Mouse (Mus musculus) embryonic facial prominence, embryonic 10.5 days (tissue): Measurements from ENCODE around the gene Gm44965. TPM values are rescaled to one million over a fixed set of nuclear protein-coding genes. Genes with fewer than 3 reads are reported as not detected.

Experiments used
- DNase-seq: peaks from one replicate; pipeline ENCODE4 v3.0.0-alpha.2; 2017; ENCODE audit warnings: low spot score
- H3K27ac ChIP-seq: fragments of 300-500 bp; sonication (generic); replicated peaks from 2 replicates; pipeline ENCODE4 v1.5.1; 2016; ENCODE audit warnings: mild to moderate bottlenecking
- H3K27me3 ChIP-seq: fragments of 300-500 bp; sonication (generic); replicated peaks from 2 replicates; pipeline ENCODE4 v1.6.1; 2016; ENCODE audit warnings: low read depth, mild to moderate bottlenecking; ENCODE audit not compliant: poor library complexity, severe bottlenecking
- H3K36me3 ChIP-seq: fragments of 300-500 bp; sonication (generic); replicated peaks from 2 replicates; pipeline ENCODE4 v1.6.1; 2016; ENCODE audit warnings: mild to moderate bottlenecking, moderate library complexity
- H3K4me1 ChIP-seq: fragments of 300-500 bp; sonication (generic); 2 replicates; pipeline ENCODE4 v1.6.1; 2016
- H3K4me3 ChIP-seq: fragments of 300-500 bp; sonication (generic); 2 replicates; pipeline ENCODE4 v1.5.1; 2016; ENCODE audit warnings: mild to moderate bottlenecking, moderate library complexity
- H3K9me3 ChIP-seq: fragments of 300-500 bp; sonication (generic); 2 replicates; pipeline ENCODE4 v1.6.1; 2016; ENCODE audit warnings: mild to moderate bottlenecking
- WGBS: fragments of 180-500 bp; shearing (Covaris S2); methylation state at CpG from one replicate; pipeline ENCODE4 v1.1.7; 2016; 5-methylcytosine and 5-hydroxymethylcytosine counted together
- polyA plus RNA-seq: library from polyadenylated mRNA; unstranded; fragments of >200 nt; fragmentation: Nextera tagmentation; extraction: Ambion mirVana; gene quantifications from 2 replicates; pipeline ENCODE4 v1.2.1, GENCODE M21; 2016

Gene Gm44965
- polyA plus RNA-seq: 0.91 TPM in 1 of 2 replicates, not detected in the other

DNA sequence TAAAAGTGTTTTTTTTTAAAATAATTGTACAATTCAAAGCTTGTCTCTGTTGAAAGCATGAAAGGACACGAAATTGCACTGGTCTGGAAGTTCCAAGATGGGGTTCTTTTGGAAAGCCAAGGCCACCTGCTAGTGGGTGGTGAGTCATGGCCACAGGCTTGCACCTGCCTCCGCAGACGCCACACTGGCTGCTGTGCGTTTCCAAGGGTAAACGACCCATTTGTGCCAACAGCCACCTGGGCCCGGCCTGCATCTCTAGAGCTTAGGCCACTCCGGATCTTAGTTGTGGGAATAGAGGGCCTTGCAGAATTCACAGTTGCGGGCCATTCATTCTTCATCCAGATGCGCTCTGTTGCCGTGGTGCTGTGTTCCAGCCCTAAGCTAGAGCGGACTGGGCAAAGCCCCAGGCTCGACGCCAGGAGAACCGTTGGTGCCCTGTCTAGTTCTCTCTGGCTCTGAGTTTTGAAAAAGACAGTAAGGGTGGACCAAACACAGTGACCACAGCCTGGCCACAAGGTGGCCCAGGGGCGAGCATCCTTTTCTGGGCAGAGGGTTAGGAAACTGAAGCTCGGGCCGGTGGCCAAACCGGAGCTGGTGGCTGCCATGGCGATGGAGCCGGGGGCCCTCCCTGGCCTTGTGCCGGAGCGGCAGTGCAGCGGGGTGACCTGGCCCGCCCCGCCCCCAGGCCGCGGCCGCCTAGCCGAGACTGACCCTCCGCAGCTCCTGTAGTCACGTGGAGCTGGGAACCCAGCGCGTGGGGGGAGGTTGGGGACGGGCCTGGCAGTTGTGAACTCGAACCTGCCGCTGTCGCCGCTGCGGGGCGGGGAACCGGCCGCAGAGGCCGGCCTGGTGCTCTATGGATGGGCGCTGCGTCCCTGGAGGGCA is at the start of gene Gm44965, which contains the start of gene Repin1:
Gene Gm44965 (plus strand): TSS at position 784 of the 885 bp plus-strand sequence.
Gene Repin1 (plus strand): TSS at position 726 of the 885 bp plus-strand sequence.
- H3K36me3 ChIP-seq: peaks cover 37% of the 10 kb centered on the region
- H3K9me3 ChIP-seq: peaks cover 30% of the 10 kb centered on the region
- H3K4me1 ChIP-seq: peaks cover 30% of the 10 kb centered on the region
- no peaks in the 10 kb centered on the region for H3K27me3 ChIP-seq
- peak within 1 kb of the TSS; percentile 95 for H3K27ac ChIP-seq
- H3K4me3 ChIP-seq: peak within 1 kb of the TSS; percentile 90
- WGBS: 6% methylated on average over 45 of the region's 45 CpGs
- DNase-seq: peak; percentile 95

DNA sequence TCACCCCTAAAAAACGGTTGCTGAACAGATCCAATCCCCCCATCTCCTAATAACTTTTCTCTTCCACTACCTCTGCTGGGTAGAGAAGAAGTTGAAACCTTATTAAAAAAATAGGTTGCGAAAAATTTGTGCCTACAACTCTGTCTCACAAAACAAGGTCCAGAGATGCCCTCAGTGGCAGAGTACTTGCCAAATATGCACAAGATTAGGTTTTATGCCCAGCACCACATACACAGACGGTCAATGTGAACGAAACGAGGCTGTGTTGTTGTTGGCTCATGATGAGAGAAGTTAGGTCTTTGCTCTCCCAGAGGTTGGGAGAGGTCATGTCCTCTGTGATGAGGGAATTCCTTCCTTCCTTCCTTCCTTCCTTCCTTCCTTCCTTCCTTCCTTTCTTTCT is 48.5 kb upstream of the Gm44965 start:
- DNase-seq: no peak
- H3K27ac ChIP-seq: no peak overlapping the region

DNA sequence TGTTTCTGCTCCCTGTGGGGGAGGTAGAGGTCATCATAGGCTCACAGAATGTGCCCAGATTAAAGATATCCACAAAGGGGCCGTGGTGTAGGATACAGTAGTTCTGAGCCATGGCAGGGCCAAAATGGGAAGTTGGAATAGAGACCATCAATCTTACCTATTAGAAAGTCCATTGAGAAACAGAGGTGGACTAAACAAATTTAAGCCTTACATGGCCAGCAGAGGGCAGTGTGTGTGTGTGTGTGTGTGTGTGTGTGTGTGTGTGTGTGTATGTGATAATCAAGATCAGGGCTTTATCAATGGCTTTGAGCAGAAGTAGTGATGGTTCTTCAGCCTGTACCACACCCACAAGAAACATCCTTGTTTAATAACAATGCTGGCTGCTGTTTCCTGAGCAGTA is 47.5 kb upstream of the Gm44965 start:
- no peak overlapping the region for H3K27ac ChIP-seq
- H3K36me3 ChIP-seq: no peaks in the 10 kb centered on the region
- DNase-seq: peak; percentile 54
- WGBS: 61% methylated on average over 1 of the region's 1 CpGs
- no peaks in the 10 kb centered on the region for H3K9me3 ChIP-seq
- H3K27me3 ChIP-seq: no peaks in the 10 kb centered on the region
- no peak overlapping the region for H3K4me3 ChIP-seq
- peaks cover 28% of the 10 kb centered on the region for H3K4me1 ChIP-seq

More for the DNA sequence above, 48.5 kb upstream of the Gm44965 start:
- WGBS: 80% methylated on average over 5 of the region's 5 CpGs
- H3K4me3 ChIP-seq: no peak overlapping the region
- H3K4me1 ChIP-seq: peaks cover 38% of the 10 kb centered on the region
- H3K36me3 ChIP-seq: 0 out of 2 replicates have a peak, but pooled peaks cover 4% of the 10 kb centered on the region
- H3K27me3 ChIP-seq: no peaks in the 10 kb centered on the region
- no peaks in the 10 kb centered on the region for H3K9me3 ChIP-seq

DNA sequence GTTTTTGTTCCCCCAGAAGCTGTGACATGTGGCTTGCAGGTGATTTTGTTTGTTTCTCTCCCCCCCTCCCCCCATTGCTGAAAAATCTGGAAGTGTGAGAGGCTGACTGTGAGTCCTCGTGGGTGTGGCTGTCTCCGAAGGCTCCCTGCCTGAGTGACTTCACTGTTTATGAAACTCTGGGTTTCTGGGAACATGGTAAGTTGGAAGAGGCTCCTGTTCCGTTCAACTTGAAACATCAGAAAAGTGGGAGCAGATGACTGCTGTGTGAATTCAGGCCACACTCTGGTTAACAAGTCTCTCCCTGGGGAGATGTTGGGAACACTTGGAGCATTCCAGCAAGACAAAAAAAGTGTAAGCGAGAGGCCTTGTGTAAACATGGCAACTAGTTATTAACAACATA is 46.9 kb upstream of the Gm44965 start:
- H3K4me1 ChIP-seq: peaks cover 22% of the 10 kb centered on the region
- H3K27me3 ChIP-seq: no peaks in the 10 kb centered on the region
- no peak for DNase-seq
- H3K9me3 ChIP-seq: no peaks in the 10 kb centered on the region
- 67% methylated on average over 4 of the region's 4 CpGs for WGBS
- H3K27ac ChIP-seq: no peak overlapping the region
- no peak overlapping the region for H3K4me3 ChIP-seq
- H3K36me3 ChIP-seq: no peaks in the 10 kb centered on the region

DNA sequence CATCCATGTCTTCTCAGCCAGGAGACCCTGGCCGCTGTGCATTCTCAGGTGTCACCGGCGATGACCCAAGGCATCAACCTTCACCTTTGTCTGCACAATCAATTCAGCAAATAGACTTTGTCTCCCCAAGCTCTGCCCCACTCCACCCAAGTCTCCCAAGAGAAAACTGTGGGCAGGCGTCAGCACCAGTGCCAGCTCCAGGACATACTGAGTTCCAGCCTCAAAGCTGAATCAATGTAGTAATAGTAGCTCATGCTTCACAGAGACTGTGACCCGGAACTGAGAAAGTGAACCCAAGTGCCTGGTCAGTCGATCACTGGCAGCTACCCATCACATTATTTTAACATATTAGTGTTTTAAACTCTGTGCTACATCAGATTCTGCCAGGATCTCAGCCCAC is 45.4 kb upstream of the Gm44965 start:
- no peaks in the 10 kb centered on the region for H3K36me3 ChIP-seq
- no peaks in the 10 kb centered on the region for H3K9me3 ChIP-seq
- WGBS: 88% methylated on average over 6 of the region's 6 CpGs
- no peak for DNase-seq
- no peaks in the 10 kb centered on the region for H3K27me3 ChIP-seq
- no peak overlapping the region for H3K4me3 ChIP-seq
- H3K27ac ChIP-seq: no peak overlapping the region
- H3K4me1 ChIP-seq: peaks cover 8% of the 10 kb centered on the region; the same call in 1 of the 2 replicates

DNA sequence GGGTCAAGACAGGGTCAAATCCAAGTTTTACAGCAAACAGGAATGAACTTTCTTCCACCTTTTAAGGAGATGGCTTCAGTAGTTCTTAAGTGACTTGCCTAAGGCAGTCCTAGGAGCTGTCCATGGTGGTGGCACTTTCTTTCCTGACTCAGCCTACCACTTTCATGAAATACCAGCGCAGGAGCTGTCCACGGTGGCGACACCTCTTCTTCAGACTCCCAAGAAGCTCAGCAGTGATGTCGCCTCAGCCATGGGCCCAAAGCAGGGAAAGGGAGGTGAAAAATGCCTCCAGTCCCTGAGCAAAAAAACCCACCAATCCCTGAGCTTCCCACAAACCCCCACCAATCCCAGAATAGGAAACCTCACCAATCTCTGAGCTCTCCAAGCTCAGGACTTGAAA is 40.8 kb upstream of the Gm44965 start:
- Histone ChIP-seq H3K36me3 (peaks cover 13% of the 10 kb centered on the region), H3K4me1 (peaks cover 19% of the 10 kb centered on the region), H3K27me3 (no peaks in the 10 kb centered on the region), H3K27ac (no peak overlapping the region), H3K9me3 (no peaks in the 10 kb centered on the region), H3K4me3 (no peak overlapping the region)
- DNase-seq: peak; percentile 49
- 68% methylated on average over 4 of the region's 4 CpGs for WGBS

DNA sequence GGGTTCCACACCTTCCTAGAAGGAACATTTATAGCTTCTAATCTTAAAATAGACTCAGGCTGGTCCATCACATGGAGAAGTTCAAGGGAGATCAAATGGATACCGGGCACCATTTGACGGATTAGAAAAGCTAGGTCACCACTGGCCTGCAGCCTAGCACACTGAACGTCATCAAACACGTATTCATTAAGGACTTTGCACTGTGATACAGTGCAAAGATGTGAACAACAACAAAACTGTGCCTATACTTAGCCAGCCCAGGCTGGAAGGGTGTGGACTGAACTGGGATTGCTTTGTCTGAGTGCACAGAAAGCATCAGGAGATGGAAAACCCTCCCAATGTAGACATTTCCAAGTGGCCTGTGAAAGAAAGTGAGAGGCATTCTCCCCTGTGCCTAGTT is 39.9 kb upstream of the Gm44965 start:
- Histone ChIP-seq H3K36me3 (peaks cover 17% of the 10 kb centered on the region), H3K27me3 (no peaks in the 10 kb centered on the region), H3K4me3 (peak overlapping the region; percentile 63), H3K27ac (peak overlapping the region; percentile 93), H3K4me1 (peaks cover 19% of the 10 kb centered on the region), H3K9me3 (no peaks in the 10 kb centered on the region)
- no peak for DNase-seq
- 89% methylated on average over 4 of the region's 4 CpGs for WGBS

DNA sequence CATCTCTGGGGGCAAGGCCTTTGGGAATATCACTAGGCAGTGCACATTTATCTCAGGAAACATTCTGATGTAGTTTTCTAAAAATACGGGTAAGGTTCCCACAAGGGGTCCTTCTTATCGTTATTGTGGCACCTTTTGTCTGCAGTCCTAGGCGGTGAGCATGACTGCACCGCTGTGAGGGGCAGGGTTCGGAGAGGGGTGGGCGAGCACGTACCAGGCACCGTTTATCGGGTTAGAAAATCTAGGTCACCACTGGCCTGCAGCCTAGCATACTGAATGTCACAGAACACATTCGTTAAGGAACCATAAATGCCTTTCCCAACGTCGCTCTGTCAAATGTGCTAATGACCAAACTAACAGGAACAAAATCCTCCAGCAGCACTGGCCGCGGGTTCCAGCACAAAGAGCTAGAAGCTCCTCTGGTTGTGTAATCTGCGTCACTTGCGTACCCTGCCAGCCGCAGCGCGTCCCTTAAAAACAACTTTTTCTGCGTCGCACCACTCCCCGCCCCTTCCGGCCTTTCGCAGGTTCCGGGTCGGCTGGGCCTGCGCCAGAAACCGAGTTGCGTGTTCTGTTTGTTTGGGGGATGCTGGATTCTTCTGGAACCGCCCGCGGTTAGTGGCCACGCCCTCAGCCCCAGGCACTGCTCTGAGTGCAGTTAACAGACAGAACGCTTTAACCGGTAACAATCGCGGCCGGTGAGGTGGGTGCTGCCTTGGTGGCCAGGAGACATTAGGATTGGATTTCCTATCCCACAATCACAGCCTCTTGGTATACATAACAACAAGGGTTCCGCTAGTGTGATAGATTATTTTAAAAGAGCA is 39.2 kb upstream of the Gm44965 start, which contains the start of gene Lrrc61:
Gene Lrrc61 (plus strand): TSS at position 517 of the 824 bp plus-strand sequence.
- H3K4me1 ChIP-seq: peaks cover 19% of the 10 kb centered on the region
- peaks cover 17% of the 10 kb centered on the region for H3K36me3 ChIP-seq
- H3K27ac ChIP-seq: peak within 1 kb of the TSS; percentile 93
- H3K4me3 ChIP-seq: peak within 1 kb of the TSS; percentile 63
- WGBS: 1% methylated on average over 39 of the region's 39 CpGs
- H3K9me3 ChIP-seq: no peaks in the 10 kb centered on the region
- no peaks in the 10 kb centered on the region for H3K27me3 ChIP-seq
- DNase-seq: peak; percentile 93

DNA sequence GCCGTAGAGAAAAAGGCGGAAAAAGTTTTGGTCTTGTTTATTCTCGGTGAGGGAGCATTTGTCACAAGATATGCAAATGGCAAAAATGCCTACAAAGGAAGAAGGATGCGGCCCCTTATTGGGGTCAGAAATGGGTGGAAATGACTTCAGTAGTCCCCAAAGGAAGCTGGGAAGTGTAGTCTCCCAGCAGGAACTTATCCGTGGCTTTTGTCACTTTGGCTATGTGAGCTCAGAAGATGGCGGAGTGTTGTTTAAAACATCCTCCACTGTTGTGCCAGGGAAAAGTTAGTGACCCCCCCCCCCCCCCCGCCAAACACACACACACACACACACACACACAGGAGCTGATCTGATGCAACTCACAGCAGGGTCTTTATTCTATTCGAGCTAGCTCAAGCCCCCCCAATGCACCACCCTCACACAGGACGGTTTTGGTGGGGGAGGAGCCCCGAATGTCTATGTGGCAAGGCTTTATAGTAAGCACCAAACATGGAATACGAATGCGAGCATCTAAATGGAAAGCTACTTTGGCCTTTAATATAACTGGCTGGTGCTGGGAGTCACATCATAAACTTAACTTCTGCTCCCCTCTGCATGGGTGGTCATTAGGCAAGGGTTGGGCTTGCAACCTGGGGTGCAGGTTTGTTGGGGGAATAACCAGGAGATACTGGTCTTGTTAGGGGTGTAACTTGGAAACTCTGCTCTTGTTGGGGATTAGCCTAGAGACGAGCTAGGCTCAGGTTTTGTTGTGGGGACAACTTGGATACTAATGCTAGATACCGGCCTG is 38.4 kb upstream of the Gm44965 start:
- Histone ChIP-seq H3K4me3 (peak overlapping the region; percentile 63), H3K27me3 (no peaks in the 10 kb centered on the region), H3K27ac (peak overlapping the region; percentile 93), H3K4me1 (peaks cover 19% of the 10 kb centered on the region), H3K9me3 (no peaks in the 10 kb centered on the region), H3K36me3 (peaks cover 19% of the 10 kb centered on the region)
- peak; percentile 59 for DNase-seq
- WGBS: 33% methylated on average over 14 of the region's 14 CpGs

DNA sequence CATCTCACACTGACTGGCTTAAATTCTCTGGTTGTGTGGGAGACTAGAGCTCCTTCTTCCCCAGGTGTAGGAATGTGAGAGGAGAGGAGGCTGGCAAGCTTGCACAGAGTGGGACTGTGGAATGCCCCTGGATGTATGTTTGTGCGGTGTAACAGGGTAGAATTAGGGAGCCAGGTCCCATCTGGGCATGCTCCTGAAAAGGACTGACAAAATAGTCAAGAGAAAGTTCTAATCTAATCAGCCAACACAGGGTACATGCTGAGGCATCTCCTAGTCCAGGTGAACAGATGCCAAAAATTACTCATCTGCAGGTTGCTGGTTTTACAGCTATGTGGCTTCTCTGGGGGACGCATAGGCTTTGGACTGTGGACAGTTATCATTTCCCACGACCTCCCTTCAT is 37.8 kb upstream of the Gm44965 start:
- WGBS: 90% methylated on average over 3 of the region's 3 CpGs
- Histone ChIP-seq H3K27ac (peak overlapping the region; percentile 93), H3K27me3 (no peaks in the 10 kb centered on the region), H3K9me3 (no peaks in the 10 kb centered on the region), H3K36me3 (peaks cover 22% of the 10 kb centered on the region), H3K4me1 (peaks cover 19% of the 10 kb centered on the region), H3K4me3 (peak overlapping the region; percentile 63; the same call in 1 of the 2 replicates)
- no peak for DNase-seq

DNA sequence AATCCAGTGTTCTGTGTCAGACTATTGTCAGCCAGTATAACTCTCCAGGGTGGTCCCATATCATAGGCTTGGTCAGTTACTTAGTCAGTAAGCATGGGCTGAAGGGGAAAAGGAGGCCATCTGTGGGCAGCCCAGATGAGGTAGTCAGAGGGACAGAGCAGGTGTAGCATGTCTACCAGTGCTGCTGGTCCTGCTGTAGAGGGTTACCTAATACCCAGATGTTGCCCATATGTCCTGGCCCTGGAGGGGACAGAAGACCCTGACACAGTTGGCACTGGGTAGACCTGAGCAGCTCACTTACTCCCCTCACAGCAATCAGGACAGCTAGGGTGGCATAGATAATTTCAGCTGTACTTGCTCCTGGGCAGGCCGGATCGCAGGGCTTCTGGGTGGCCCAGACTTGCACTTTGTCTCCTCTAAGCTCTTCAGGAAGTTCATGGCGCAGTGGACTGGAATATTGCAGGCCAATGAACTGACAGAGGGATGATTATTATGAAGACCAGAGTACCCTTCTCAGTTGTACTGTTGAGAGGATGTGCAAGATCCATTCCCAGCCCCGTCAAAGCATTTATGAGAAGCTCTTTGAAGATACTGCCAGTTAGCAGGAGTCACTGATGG is 27.9 kb upstream of the Gm44965 start:
- Histone ChIP-seq H3K36me3 (peaks cover 60% of the 10 kb centered on the region), H3K9me3 (no peaks in the 10 kb centered on the region), H3K4me3 (no peak overlapping the region), H3K4me1 (no peaks in the 10 kb centered on the region), H3K27me3 (no peaks in the 10 kb centered on the region), H3K27ac (no peak overlapping the region)
- no peak for DNase-seq
- 94% methylated on average over 4 of the region's 4 CpGs for WGBS
